Mouse (Mus musculus): ENCODE results near the gene Upk1b.

DNA sequence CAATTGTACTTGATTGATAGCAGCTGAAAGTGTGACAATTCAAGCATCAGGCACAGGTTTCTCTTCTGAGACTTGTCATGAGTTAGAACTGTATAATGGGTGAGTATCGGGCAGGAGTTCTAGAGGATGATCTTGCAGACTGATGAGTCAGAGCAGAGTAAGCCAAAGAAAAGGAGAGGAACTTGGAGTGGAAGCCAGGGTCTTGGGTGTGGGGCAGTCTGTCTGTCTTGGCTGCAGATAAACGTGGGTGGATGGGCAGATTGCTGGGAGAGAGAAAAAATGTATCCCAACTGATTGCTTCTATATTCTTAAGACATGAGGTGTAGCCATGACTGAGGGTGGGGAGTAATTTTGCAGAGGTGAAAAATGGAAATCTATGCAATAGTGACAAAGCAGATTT is 18.2 kb downstream of the Upk1b start:
- TF ChIP-seq CTCF (IDR thresholded peaks at IDR 0.05; ENCODE audit: low read depth, low read length), result no peak
- TF ChIP-seq POLR2A (IDR thresholded peaks at IDR 0.05; ENCODE audit: borderline replicate concordance, low read depth, low read length), result no peak
